Mouse (Mus musculus) splenic B cell, adult 2 months (primary cell): ENCODE measurements around the gene Cabin1.
A peak's percentile ranks its signal among the peaks of the same experiment; 100 is the strongest.

ENCODE experiments used
- DNase-seq: peaks from one replicate; pipeline ENCODE4 v3.0.0-alpha.2; 2011; ENCODE audit warnings: low read depth, low spot score
- H3K27me3 ChIP-seq: 2 replicates; pipeline ENCODE4 v1.6.1; 2012; ENCODE audit warnings: mild to moderate bottlenecking, low read length, moderate library complexity, mixed read lengths; ENCODE audit not compliant: control insufficient read depth, poor library complexity, insufficient read depth, severe bottlenecking
- H3K36me3 ChIP-seq: 2 replicates; pipeline ENCODE4 v1.6.1; 2012; ENCODE audit warnings: mild to moderate bottlenecking, low read length, moderate library complexity, mixed read lengths; ENCODE audit not compliant: control insufficient read depth, poor library complexity, insufficient read depth, severe bottlenecking

Gene Cabin1

GRCm38 (mm10) chr10:75635693-75636055, 128.5 kb downstream of the Cabin1 start:
- Histone ChIP-seq H3K36me3 (no peaks in the 10 kb centered on the region), H3K27me3 (no peaks in the 10 kb centered on the region)
- peak; percentile 83 for DNase-seq

- no peak for DNase-seq
- Histone ChIP-seq H3K36me3 (no peaks in the 10 kb centered on the region), H3K27me3 (no peaks in the 10 kb centered on the region)
Observed at GRCm38 (mm10) chr10:75635019-75635692, 129.0 kb downstream of the Cabin1 start.

DNA sequence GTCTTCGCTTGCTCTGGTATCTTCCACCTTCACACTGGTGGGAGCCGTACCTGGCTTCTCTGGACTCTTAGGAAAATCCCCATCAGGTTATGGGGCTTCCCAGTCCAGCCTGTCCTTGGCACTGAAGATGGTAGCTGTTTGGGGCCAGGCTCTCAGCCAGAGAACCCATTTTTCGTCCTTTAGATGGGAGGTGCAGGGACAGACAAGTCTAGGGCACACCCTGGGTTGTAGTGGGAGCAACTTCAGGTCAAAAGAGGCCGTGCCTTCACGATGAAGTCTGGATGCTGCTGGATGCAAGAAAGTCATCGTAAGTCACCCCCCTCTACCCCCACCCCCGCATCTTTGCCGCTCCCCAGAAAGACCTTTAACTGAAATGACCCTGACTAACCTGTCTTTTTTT, 129.5 kb downstream of the Cabin1 start:
- no peaks in the 10 kb centered on the region for H3K27me3 ChIP-seq
- no peaks in the 10 kb centered on the region for H3K36me3 ChIP-seq
- DNase-seq: no peak

DNA sequence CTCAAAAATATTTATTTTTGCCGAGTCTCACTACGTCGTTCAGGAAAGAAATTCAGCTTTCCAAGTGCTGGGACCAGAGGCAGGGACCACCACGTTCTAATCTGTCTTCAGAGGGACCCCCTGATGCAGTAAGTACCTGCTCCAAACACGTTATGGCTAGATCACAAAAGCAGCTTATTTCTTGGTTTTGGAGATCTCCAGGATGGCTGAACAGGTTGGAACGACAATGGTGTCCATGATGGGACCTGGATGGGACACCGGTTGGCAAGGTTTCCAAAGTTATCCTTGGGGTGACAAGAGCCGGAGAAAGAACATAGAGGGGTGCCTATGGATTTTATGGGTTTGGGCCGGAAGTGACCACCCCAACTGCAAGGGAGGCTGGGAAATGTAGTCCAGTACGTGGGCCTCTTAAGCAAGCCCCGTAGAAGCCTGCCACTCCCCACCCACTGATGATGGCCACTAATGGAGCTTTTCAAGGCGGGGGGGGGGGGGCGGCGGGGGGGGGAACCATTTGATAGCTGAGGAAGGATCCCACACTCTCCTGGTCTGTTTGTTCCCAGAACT, 130.5 kb downstream of the Cabin1 start:
- Histone ChIP-seq H3K27me3 (no peaks in the 10 kb centered on the region), H3K36me3 (no peaks in the 10 kb centered on the region)
- no peak for DNase-seq

DNA sequence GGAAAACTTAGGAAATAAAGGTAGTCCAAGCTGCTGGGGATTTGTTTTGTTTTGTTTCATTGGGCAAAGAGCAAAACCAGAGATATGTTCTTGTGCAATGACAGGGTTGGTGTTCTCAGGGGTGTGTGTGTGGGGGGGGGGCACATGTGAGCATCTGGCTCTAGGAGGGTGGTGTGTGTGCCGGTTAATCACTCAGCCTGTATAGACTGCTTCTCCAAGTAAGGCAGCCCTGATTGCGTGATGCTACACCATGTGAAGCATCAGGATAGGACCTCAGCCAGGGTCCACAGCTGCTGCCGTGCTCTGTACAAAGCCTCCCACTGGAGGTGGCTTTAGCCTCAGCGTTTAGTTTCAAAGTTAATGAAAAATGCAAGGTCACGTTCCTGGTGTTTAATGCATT, 131.1 kb downstream of the Cabin1 start:
- Histone ChIP-seq H3K27me3 (no peaks in the 10 kb centered on the region), H3K36me3 (no peaks in the 10 kb centered on the region)
- no peak for DNase-seq

- no peak for DNase-seq
- Histone ChIP-seq H3K36me3 (no peaks in the 10 kb centered on the region), H3K27me3 (no peaks in the 10 kb centered on the region)
Observed at GRCm38 (mm10) chr10:75632633-75633032, 131.5 kb downstream of the Cabin1 start.

DNA sequence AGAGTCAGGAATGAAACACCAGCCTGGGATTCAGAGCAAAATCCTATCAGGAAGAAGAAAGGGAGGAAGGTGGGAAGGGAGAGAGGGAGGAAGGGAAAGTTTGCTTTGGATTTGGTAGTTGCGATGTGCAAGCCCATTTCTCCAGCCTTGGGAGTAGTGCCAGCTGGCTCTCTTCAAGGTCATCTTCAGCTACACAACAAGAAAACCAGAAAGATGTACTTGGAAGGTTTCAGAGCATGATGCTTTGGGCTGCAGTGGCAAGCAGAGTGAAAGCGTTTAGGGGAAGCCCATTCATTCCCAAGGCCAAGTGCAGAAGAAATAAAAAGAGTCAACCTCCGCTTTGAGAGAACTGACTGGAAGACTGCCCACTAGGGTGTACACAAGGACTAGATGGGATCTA, 136.7 kb downstream of the Cabin1 start:
- DNase-seq: no peak
- Histone ChIP-seq H3K27me3 (no peaks in the 10 kb centered on the region), H3K36me3 (no peaks in the 10 kb centered on the region)

- Histone ChIP-seq H3K27me3 (no peaks in the 10 kb centered on the region), H3K36me3 (no peaks in the 10 kb centered on the region)
- DNase-seq: no peak
Observed at GRCm38 (mm10) chr10:75626991-75627390, 137.2 kb downstream of the Cabin1 start.

DNA sequence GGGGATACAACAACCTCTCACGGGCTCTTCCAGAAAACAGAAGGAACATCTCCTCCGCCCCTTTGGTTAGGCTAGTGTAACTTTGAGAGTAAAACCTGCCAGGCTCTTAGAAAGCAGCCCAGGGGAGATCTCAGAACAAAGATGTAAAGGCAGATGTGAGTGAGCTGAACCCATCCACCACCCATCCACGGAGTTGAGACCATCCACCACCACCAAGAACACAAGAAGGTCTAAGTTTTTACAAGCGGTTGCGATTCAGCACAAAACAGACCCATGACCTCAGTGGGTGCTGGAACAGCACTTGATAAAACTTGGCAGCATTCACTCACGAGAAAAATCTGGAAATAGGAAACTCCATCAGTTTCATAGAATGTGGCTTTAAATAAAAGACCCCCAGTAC, 138.2 kb downstream of the Cabin1 start:
- no peaks in the 10 kb centered on the region for H3K27me3 ChIP-seq
- no peak for DNase-seq
- H3K36me3 ChIP-seq: no peaks in the 10 kb centered on the region

- Histone ChIP-seq H3K36me3 (no peaks in the 10 kb centered on the region), H3K27me3 (no peaks in the 10 kb centered on the region)
- no peak for DNase-seq
Observed at GRCm38 (mm10) chr10:75620818-75621217, 143.3 kb downstream of the Cabin1 start.

- DNase-seq: peak; percentile 13
- Histone ChIP-seq H3K36me3 (no peaks in the 10 kb centered on the region), H3K27me3 (no peaks in the 10 kb centered on the region)
Observed at GRCm38 (mm10) chr10:75616044-75616443, 148.1 kb downstream of the Cabin1 start.

DNA sequence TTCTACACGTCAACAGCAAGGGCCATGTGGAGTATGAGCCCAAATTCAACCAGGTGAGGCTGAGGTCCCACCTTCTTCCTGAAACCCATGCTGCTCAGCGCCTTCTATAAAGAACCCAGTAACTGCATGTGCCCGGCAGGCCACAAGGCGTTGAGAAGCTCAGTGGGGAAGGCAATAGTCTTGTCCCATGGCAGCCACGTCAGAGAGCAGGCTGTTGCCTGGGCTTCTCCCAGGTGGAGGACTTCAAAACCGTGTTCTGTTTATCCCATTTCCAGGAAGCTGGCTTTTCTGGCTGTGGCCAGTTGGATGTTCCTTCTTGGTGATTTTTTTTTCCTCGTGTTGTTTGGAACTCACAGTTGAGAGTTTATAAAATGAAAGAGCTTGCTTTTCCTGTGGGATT, 153.7 kb downstream of the Cabin1 start:
- H3K36me3 ChIP-seq: no peaks in the 10 kb centered on the region
- no peaks in the 10 kb centered on the region for H3K27me3 ChIP-seq
- no peak for DNase-seq

GRCm38 (mm10) chr10:75608975-75609374, 155.2 kb downstream of the Cabin1 start:
- H3K27me3 ChIP-seq: no peaks in the 10 kb centered on the region
- no peaks in the 10 kb centered on the region for H3K36me3 ChIP-seq
- DNase-seq: no peak

DNA sequence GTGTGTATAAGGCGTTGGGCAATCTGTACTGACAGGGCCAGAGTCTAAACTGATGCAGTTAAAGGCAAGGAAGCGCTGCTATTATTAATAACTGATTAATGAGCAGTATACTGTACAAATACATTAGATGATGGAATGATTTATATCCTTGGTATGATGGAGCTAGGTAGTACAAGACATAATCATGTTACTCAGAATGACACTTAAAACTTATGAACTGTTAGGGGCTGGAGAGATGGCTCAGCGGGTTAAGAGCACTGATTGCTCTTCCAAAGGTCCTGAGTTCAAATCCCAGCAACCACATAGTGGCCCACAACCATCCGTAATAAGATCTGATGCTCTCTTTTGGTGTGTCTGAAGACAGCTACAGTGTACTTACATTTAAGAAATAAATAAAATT, 156.9 kb downstream of the Cabin1 start:
- Histone ChIP-seq H3K27me3 (no peaks in the 10 kb centered on the region), H3K36me3 (no peaks in the 10 kb centered on the region)
- DNase-seq: no peak

GRCm38 (mm10) chr10:75605162-75605846, 158.8 kb downstream of the Cabin1 start:
- H3K36me3 ChIP-seq: no peaks in the 10 kb centered on the region
- peak; percentile 37 for DNase-seq
- no peaks in the 10 kb centered on the region for H3K27me3 ChIP-seq
